Mouse (Mus musculus): ENCODE results near the gene Pogk.

- TF ChIP-seq CTCF (IDR thresholded peaks at IDR 0.05; ENCODE audit: control insufficient read depth, insufficient read depth, insufficient replicate concordance, low read depth, low read length) = no peak
- no peak for TF ChIP-seq POLR2A (IDR thresholded peaks at IDR 0.05; ENCODE audit: control insufficient read depth, low read depth, low read length)
Observed at GRCm38 (mm10) chr1:166362659-166363058, 47.0 kb downstream of the Pogk start.
